12 mouse cellular contexts compared by ENCODE assay signal in genomic region chr14:86261640-86262230, GRCm38 (mm10).
DNase-seq lines count a peak whose midpoint lies in the region; ATAC-seq lines count a peak whose summit lies in the region.
"Had no signal": no experiment of that assay in that cellular context is flagged by ENCODE, and none has a peak within 500 bp of the region (broad histone marks: within the 10 kb centered on the region; RNA-seq: fewer than 3 reads in every experiment).

No protein-coding gene starts in this region.

- no peak overlapping the region for H3K4me3 ChIP-seq in limb, embryonic 11.5 days (ENCODE audit: low read depth, low read length)
- H3K4me3 ChIP-seq in limb, embryonic 10.5 days, result no peak overlapping the region
- no peak overlapping the region for H3K4me3 ChIP-seq in forebrain, embryonic 13.5 days
- H3K4me3 ChIP-seq in hindbrain, embryonic 13.5 days, result no peak overlapping the region
- H3K4me3 ChIP-seq in midbrain, embryonic 16.5 days (ENCODE audit: low read depth, low read length), result no peak overlapping the region
- H3K4me3 ChIP-seq in heart, embryonic 11.5 days (ENCODE audit: low read depth, low read length), result no peak overlapping the region
- H3K4me3 ChIP-seq: embryonic facial prominence, embryonic 15.5 days had no signal

- no peaks in the 10 kb centered on the region for H3K36me3 ChIP-seq in limb, embryonic 11.5 days (ENCODE audit: control insufficient read depth, insufficient read depth, low read length)
- no peaks in the 10 kb centered on the region for H3K36me3 ChIP-seq in limb, embryonic 10.5 days
- H3K36me3 ChIP-seq in forebrain, embryonic 13.5 days (ENCODE audit: poor library complexity, severe bottlenecking), result no peaks in the 10 kb centered on the region
- H3K36me3 ChIP-seq in hindbrain, embryonic 13.5 days, result no peaks in the 10 kb centered on the region
- H3K36me3 ChIP-seq in midbrain, embryonic 16.5 days (ENCODE audit: control insufficient read depth, insufficient read depth, low read length), result no peaks in the 10 kb centered on the region
- H3K36me3 ChIP-seq in heart, embryonic 11.5 days (ENCODE audit: control insufficient read depth, insufficient read depth, low read length), result no peaks in the 10 kb centered on the region
- H3K36me3 ChIP-seq: embryonic facial prominence, embryonic 15.5 days had no signal

- no peak overlapping the region for H3K27ac ChIP-seq in limb, embryonic 11.5 days (replicated peaks; ENCODE audit: low read depth, low read length)
- no peak overlapping the region for H3K27ac ChIP-seq in limb, embryonic 10.5 days
- no peak overlapping the region for H3K27ac ChIP-seq in forebrain, embryonic 13.5 days
- peak overlapping the region; percentile 3; the same call in 1 of the 2 replicates for H3K27ac ChIP-seq in hindbrain, embryonic 13.5 days
- H3K27ac ChIP-seq in midbrain, embryonic 16.5 days (ENCODE audit: low read length), result peak overlapping the region; percentile 63
- H3K27ac ChIP-seq in heart, embryonic 11.5 days (ENCODE audit: low read depth, low read length), result no peak overlapping the region
- H3K27ac ChIP-seq: embryonic facial prominence, embryonic 15.5 days had no signal

- H3K4me2 ChIP-seq in limb, embryonic 11.5 days (ENCODE audit: low read depth, severe bottlenecking), result no peak overlapping the region
- peak overlapping the region; percentile 16; the same call in 1 of the 2 replicates for H3K4me2 ChIP-seq in forebrain, embryonic 13.5 days
- H3K4me2 ChIP-seq in hindbrain, embryonic 13.5 days, result peak overlapping the region; percentile 3; the same call in 1 of the 2 replicates
- H3K4me2 ChIP-seq in midbrain, embryonic 16.5 days (ENCODE audit: low read length), result peak overlapping the region; percentile 35
- H3K4me2 ChIP-seq in heart, embryonic 11.5 days, result no peak overlapping the region
- H3K4me2 ChIP-seq: embryonic facial prominence, embryonic 15.5 days had no signal

- no peak for DNase-seq in limb, embryonic 11.5 days (ENCODE audit: low spot score)
- DNase-seq in limb, embryonic 10.5 days (ENCODE audit: low spot score), result no peak
- DNase-seq in urinary bladder, postnatal 10 days (ENCODE audit: low spot score), result no peak
- DNase-seq: adrenal gland, postnatal 36 days; cerebellum, adult 2 months; kidney, postnatal 25 days; lung, adult 18-20 months had no signal

- H3K9me3 ChIP-seq in limb, embryonic 11.5 days (ENCODE audit: control insufficient read depth, low read length), result no peaks in the 10 kb centered on the region
- no peaks in the 10 kb centered on the region for H3K9me3 ChIP-seq in limb, embryonic 10.5 days (replicated peaks)
- no peaks in the 10 kb centered on the region for H3K9me3 ChIP-seq in forebrain, embryonic 13.5 days (replicated peaks)
- H3K9me3 ChIP-seq in hindbrain, embryonic 13.5 days, result no peaks in the 10 kb centered on the region
- H3K9me3 ChIP-seq in midbrain, embryonic 16.5 days (replicated peaks; ENCODE audit: control insufficient read depth, low read length, poor library complexity, severe bottlenecking), result no peaks in the 10 kb centered on the region
- no peaks in the 10 kb centered on the region for H3K9me3 ChIP-seq in heart, embryonic 11.5 days (replicated peaks; ENCODE audit: control insufficient read depth, low read length)
- H3K9me3 ChIP-seq: embryonic facial prominence, embryonic 15.5 days had no signal

- no peak overlapping the region for H3K9ac ChIP-seq in limb, embryonic 11.5 days (ENCODE audit: low read length)
- H3K9ac ChIP-seq in forebrain, embryonic 13.5 days, result no peak overlapping the region
- no peak overlapping the region for H3K9ac ChIP-seq in hindbrain, embryonic 13.5 days
- no peak overlapping the region for H3K9ac ChIP-seq in midbrain, embryonic 16.5 days (ENCODE audit: low read depth, low read length)
- no peak overlapping the region for H3K9ac ChIP-seq in heart, embryonic 11.5 days (ENCODE audit: low read depth, low read length)
- H3K9ac ChIP-seq: embryonic facial prominence, embryonic 15.5 days had no signal

- no peaks in the 10 kb centered on the region for H3K4me1 ChIP-seq in limb, embryonic 11.5 days (ENCODE audit: control insufficient read depth, insufficient read depth, low read length)
- H3K4me1 ChIP-seq in limb, embryonic 10.5 days, result peaks cover 7% of the 10 kb centered on the region
- peaks cover 10% of the 10 kb centered on the region for H3K4me1 ChIP-seq in forebrain, embryonic 13.5 days
- peaks cover 13% of the 10 kb centered on the region; the same call in 1 of the 2 replicates for H3K4me1 ChIP-seq in hindbrain, embryonic 13.5 days (replicated peaks)
- H3K4me1 ChIP-seq in midbrain, embryonic 16.5 days (ENCODE audit: control insufficient read depth, insufficient read depth, low read length), result peaks cover 8% of the 10 kb centered on the region; the same call in 1 of the 2 replicates
- H3K4me1 ChIP-seq in heart, embryonic 11.5 days (ENCODE audit: control insufficient read depth, insufficient read depth, low read length), result no peaks in the 10 kb centered on the region
- H3K4me1 ChIP-seq: embryonic facial prominence, embryonic 15.5 days had no signal

- ATAC-seq in limb, embryonic 11.5 days (ENCODE audit: insufficient number of reproducible peaks, low FRiP score, low TSS enrichment, low read depth), result peak; percentile 47
- peak; percentile 92 for ATAC-seq in forebrain, embryonic 13.5 days
- peak; percentile 54; the same call in 1 of the 2 replicates for ATAC-seq in hindbrain, embryonic 13.5 days (ENCODE audit: low FRiP score)
- peak; percentile 87 for ATAC-seq in midbrain, embryonic 16.5 days
- ATAC-seq in heart, embryonic 11.5 days (replicated peaks; ENCODE audit: insufficient number of reproducible peaks, low FRiP score, low TSS enrichment), result no peak

- H3K27me3 ChIP-seq in limb, embryonic 11.5 days (ENCODE audit: control insufficient read depth, insufficient read depth, low read length), result no peaks in the 10 kb centered on the region
- H3K27me3 ChIP-seq in limb, embryonic 10.5 days (ENCODE audit: low read depth, poor library complexity, severe bottlenecking), result no peaks in the 10 kb centered on the region
- H3K27me3 ChIP-seq in forebrain, embryonic 13.5 days, result no peaks in the 10 kb centered on the region
- no peaks in the 10 kb centered on the region for H3K27me3 ChIP-seq in hindbrain, embryonic 13.5 days
- H3K27me3 ChIP-seq in midbrain, embryonic 16.5 days (ENCODE audit: control insufficient read depth, insufficient read depth, low read depth, low read length), result no peaks in the 10 kb centered on the region
- H3K27me3 ChIP-seq in heart, embryonic 11.5 days (ENCODE audit: control insufficient read depth, insufficient read depth, low read length), result no peaks in the 10 kb centered on the region
- H3K27me3 ChIP-seq: embryonic facial prominence, embryonic 15.5 days had no signal

- WGBS in limb, embryonic 11.5 days, result 66% methylated on average over 8 of the region's 8 CpGs
- WGBS in limb, embryonic 10.5 days, result 82% methylated on average over 8 of the region's 8 CpGs
- WGBS in forebrain, embryonic 13.5 days, result 39% methylated on average over 8 of the region's 8 CpGs
- WGBS in hindbrain, embryonic 13.5 days, result 48% methylated on average over 8 of the region's 8 CpGs
- WGBS in midbrain, embryonic 16.5 days, result 46% methylated on average over 8 of the region's 8 CpGs
- 75% methylated on average over 8 of the region's 8 CpGs for WGBS in heart, embryonic 11.5 days (ENCODE audit: insufficient replicate concordance)

Comparison
In these comparisons a context has a peak if more than half of its experiments do, and no peak if none do; other contexts are left out.
1. H3K27ac ChIP-seq: peak in hindbrain, embryonic 13.5 days (single experiment) and midbrain, embryonic 16.5 days (single experiment); none in limb, embryonic 11.5 days (single experiment), limb, embryonic 10.5 days (single experiment), forebrain, embryonic 13.5 days (single experiment) and heart, embryonic 11.5 days (single experiment).
2. H3K4me2 ChIP-seq: peak in forebrain, embryonic 13.5 days (single experiment), hindbrain, embryonic 13.5 days (single experiment) and midbrain, embryonic 16.5 days (single experiment); none in limb, embryonic 11.5 days (single experiment) and heart, embryonic 11.5 days (single experiment).